Mouse (Mus musculus) small intestine, adult 2 months (tissue): ENCODE results near the gene Nfatc3. TPM values are rescaled to one million over a fixed set of nuclear protein-coding genes. Genes with fewer than 3 reads are reported as not detected.

Experiments
- H3K27ac ChIP-seq: fragments of 200-500 bp; 2 replicates; pipeline ENCODE4 v1.5.1; 2012; ENCODE audit warnings: low read depth, low read length, control low read depth, inconsistent platforms; ENCODE audit not compliant: insufficient read depth
- H3K27me3 ChIP-seq: fragments of 200-500 bp; 2 replicates; pipeline ENCODE4 v1.6.1; 2012; ENCODE audit warnings: mild to moderate bottlenecking, moderate library complexity, low read length, inconsistent platforms; ENCODE audit not compliant: control insufficient read depth, insufficient read depth
- H3K36me3 ChIP-seq: fragments of 200-500 bp; 2 replicates; pipeline ENCODE4 v1.6.1; 2012; ENCODE audit warnings: mild to moderate bottlenecking, low read length, control low read depth, inconsistent platforms; ENCODE audit not compliant: control insufficient read depth, insufficient read depth
- H3K4me1 ChIP-seq: fragments of 200-500 bp; 2 replicates; pipeline ENCODE4 v1.6.1; 2012; ENCODE audit warnings: low read length, inconsistent platforms, mixed read lengths; ENCODE audit not compliant: control insufficient read depth, insufficient read depth, insufficient read length
- H3K4me3 ChIP-seq: fragments of 200-500 bp; 2 replicates; pipeline ENCODE4 v1.5.1; 2012; ENCODE audit warnings: low read depth, mild to moderate bottlenecking, control low read depth, inconsistent platforms, low read length, moderate library complexity
- CTCF ChIP-seq: fragments of 200-500 bp; IDR thresholded peaks from 2 replicates; pipeline ENCODE4 v1.5.1; 2012; ENCODE audit warnings: low read depth, mild to moderate bottlenecking, control low read depth, inconsistent platforms, low read length, moderate library complexity, mixed read lengths; ENCODE audit not compliant: insufficient replicate concordance, insufficient read length; ENCODE audit errors: extremely low read depth
- POLR2A ChIP-seq: fragments of 200-500 bp; IDR thresholded peaks from 2 replicates; pipeline ENCODE4 v1.6.1; 2012; ENCODE audit warnings: low read depth, mild to moderate bottlenecking, control low read depth, inconsistent platforms, low read length, moderate library complexity
- WGBS: fragments of 180-500 bp; shearing (Covaris S2); methylation state at CpG from one replicate; pipeline ENCODE4 v1.1.7; 2018; 5-methylcytosine and 5-hydroxymethylcytosine counted together
- polyA plus RNA-seq: library from polyadenylated mRNA; depleted of rRNA; stranded (reverse); fragments of >200 nt; gene quantifications from 2 replicates; pipeline ENCODE4 v1.2.3, GENCODE M21; 2012; rRNA removed

Nfatc3 gene
- polyA plus RNA-seq, 1 experiment: 17.0 TPM

- Histone ChIP-seq H3K36me3 (no peaks in the 10 kb centered on the region), H3K4me3 (peak overlapping the region; percentile 93), H3K4me1 (no peaks in the 10 kb centered on the region), H3K27ac (peak overlapping the region; percentile 14; the same call in 1 of the 2 replicates), H3K27me3 (0 out of 2 replicates have a peak, but pooled peaks cover 3% of the 10 kb centered on the region)
- TF ChIP-seq POLR2A (no peak; the same call in 1 of the 2 replicates), CTCF (no peak)
- under 1% methylated on average over 54 of the region's 54 CpGs for WGBS
Measured at GRCm38 (mm10) chr8:106169017-106169933, 110.6 kb downstream of the Nfatc3 start.

DNA sequence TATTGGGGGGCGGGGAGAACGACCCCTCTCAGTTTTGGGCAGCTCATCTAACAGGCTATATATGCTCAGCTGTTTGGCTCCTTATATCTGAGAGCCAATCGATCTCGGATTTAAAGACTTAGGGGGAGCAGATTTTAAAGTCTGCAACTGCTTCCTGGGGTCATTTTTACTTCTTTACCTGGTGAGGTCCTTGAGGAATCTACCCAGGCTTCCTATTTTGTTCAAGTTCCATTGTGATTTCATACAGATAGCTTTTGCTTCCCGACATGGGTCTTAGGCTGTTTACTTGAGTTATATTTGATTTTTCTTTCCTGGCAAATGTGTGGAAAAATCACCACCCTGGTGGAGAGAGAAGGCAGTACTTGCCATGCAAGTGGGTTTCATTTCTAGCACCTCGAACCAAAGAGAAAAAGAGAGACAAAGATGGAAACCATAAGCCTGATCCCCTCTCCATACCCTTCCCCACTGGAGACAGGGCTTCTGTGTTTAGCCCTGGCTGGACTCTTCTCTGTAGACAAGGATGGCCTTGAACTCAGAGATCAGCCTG, 111.4 kb downstream of the Nfatc3 start:
- Histone ChIP-seq H3K27ac (no peak overlapping the region), H3K27me3 (0 out of 2 replicates have a peak, but pooled peaks cover 3% of the 10 kb centered on the region), H3K4me1 (no peaks in the 10 kb centered on the region), H3K4me3 (peak overlapping the region; percentile 93; the same call in 1 of the 2 replicates), H3K36me3 (no peaks in the 10 kb centered on the region)
- WGBS: 18% methylated on average over 6 of the region's 6 CpGs
- TF ChIP-seq POLR2A (no peak), CTCF (no peak)

- H3K4me3 ChIP-seq: no peak overlapping the region
- H3K36me3 ChIP-seq: no peaks in the 10 kb centered on the region
- H3K4me1 ChIP-seq: no peaks in the 10 kb centered on the region
- WGBS: 82% methylated on average over 3 of the region's 3 CpGs
- no peak for TF ChIP-seq CTCF
- TF ChIP-seq POLR2A: no peak
- H3K27me3 ChIP-seq: 0 out of 2 replicates have a peak, but pooled peaks cover 3% of the 10 kb centered on the region
- no peak overlapping the region for H3K27ac ChIP-seq
Measured at GRCm38 (mm10) chr8:106173566-106173965, 114.9 kb downstream of the Nfatc3 start.

- WGBS: 50% methylated on average over 1 of the region's 1 CpGs
- H3K4me3 ChIP-seq: no peak overlapping the region
- TF ChIP-seq POLR2A: no peak
- no peak for TF ChIP-seq CTCF
- H3K4me1 ChIP-seq: no peaks in the 10 kb centered on the region; the same call in 1 of the 2 replicates
- no peak overlapping the region for H3K27ac ChIP-seq
- no peaks in the 10 kb centered on the region for H3K27me3 ChIP-seq
- H3K36me3 ChIP-seq: 0 out of 2 replicates have a peak, but pooled peaks cover 1% of the 10 kb centered on the region
Measured at GRCm38 (mm10) chr8:106176891-106177290, 118.3 kb downstream of the Nfatc3 start.

DNA sequence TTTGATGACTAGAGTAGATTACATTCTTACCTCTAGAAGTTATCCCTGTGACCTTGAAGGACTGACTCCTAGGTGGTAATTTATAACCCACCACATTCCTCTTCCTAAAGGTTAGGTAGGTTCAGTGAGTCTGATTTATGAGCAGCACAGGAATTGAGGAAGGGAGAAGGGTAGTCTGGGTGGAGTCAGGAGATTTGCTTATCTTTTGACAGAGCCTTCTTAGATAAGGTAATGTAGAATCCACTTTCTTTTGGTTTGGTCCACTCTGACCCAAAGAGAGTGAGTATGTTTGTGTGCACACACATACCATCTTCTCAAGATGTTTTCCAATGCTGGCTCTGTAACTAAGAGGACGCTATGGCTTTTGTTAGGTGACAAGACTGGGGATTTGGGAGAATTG, 119.0 kb downstream of the Nfatc3 start:
- TF ChIP-seq POLR2A (no peak), CTCF (no peak)
- H3K4me3 ChIP-seq: no peak overlapping the region
- H3K36me3 ChIP-seq: 0 out of 2 replicates have a peak, but pooled peaks cover 1% of the 10 kb centered on the region
- no peaks in the 10 kb centered on the region; the same call in 1 of the 2 replicates for H3K4me1 ChIP-seq
- WGBS: 79% methylated on average over 1 of the region's 1 CpGs
- no peak overlapping the region for H3K27ac ChIP-seq
- H3K27me3 ChIP-seq: no peaks in the 10 kb centered on the region

DNA sequence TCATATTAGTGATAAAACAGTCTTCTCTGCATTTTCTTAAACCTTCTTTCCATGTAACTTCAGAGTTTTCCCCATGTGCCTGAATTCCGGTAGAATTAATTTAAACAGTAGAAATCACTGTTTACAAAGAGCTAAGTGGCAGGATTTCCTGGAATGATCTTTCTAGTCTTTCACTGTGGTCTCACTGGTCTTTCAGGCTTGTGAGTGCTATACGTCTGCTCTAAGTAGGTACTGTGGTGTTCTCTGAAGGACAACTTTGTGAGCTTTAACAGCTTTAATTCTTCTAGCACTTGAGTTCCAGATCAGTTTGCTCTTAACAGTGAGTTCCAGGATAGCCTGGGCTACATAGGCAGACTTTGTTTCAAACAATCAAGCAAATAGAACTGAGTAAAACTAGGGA, 119.8 kb downstream of the Nfatc3 start:
- TF ChIP-seq POLR2A (no peak), CTCF (no peak)
- 64% methylated on average over 2 of the region's 2 CpGs for WGBS
- Histone ChIP-seq H3K4me3 (no peak overlapping the region), H3K4me1 (no peaks in the 10 kb centered on the region; the same call in 1 of the 2 replicates), H3K27ac (no peak overlapping the region), H3K27me3 (no peaks in the 10 kb centered on the region), H3K36me3 (0 out of 2 replicates have a peak, but pooled peaks cover 1% of the 10 kb centered on the region)

Other genes with a start within 250 kb of the Nfatc3 start
- gene Ranbp10, start 231.5 kb upstream of the Nfatc3 start, polyA plus RNA-seq: 9.5 and 15.3 TPM in 2 replicates
- not detected in 2 replicates for gene Tsnaxip1, start 231.1 kb upstream of the Nfatc3 start, polyA plus RNA-seq
- 5.6 and 9.7 TPM in 2 replicates for gene Cenpt, start 205.6 kb upstream of the Nfatc3 start, polyA plus RNA-seq
- gene Thap11, start 203.7 kb upstream of the Nfatc3 start, polyA plus RNA-seq: 24.1 and 39.4 TPM in 2 replicates
- gene Nutf2, start 198.3 kb upstream of the Nfatc3 start, polyA plus RNA-seq: 11.5 and 15.3 TPM in 2 replicates
- gene Edc4, start 178.0 kb upstream of the Nfatc3 start, polyA plus RNA-seq: 35.3 and 55.8 TPM in 2 replicates
- 0.74 and 3.9 TPM in 2 replicates for gene Nrn1l, start 165.3 kb upstream of the Nfatc3 start, polyA plus RNA-seq
- 10.2 and 20.2 TPM in 2 replicates for gene Pskh1, start 158.4 kb upstream of the Nfatc3 start, polyA plus RNA-seq
- 32.5 and 17,898 TPM in 2 replicates for gene Ctrl, start 125.0 kb upstream of the Nfatc3 start, polyA plus RNA-seq
- gene Psmb10, start 120.4 kb upstream of the Nfatc3 start, polyA plus RNA-seq: 503 and 1,032 TPM in 2 replicates
- 0.72 and 2.6 TPM in 2 replicates for gene Lcat, start 115.5 kb upstream of the Nfatc3 start, polyA plus RNA-seq
- 6.8 and 8.9 TPM in 2 replicates for gene Slc12a4, start 92.7 kb upstream of the Nfatc3 start, polyA plus RNA-seq
- 0.05 and 0.06 TPM in 2 replicates for gene Dpep3, start 79.4 kb upstream of the Nfatc3 start, polyA plus RNA-seq
- gene Dus2, start 67.5 kb upstream of the Nfatc3 start, polyA plus RNA-seq: 2.5 and 5.2 TPM in 2 replicates
- gene Dpep2nb, start 52.9 kb upstream of the Nfatc3 start, polyA plus RNA-seq: not detected in 2 replicates
- gene Ddx28, start 47.0 kb upstream of the Nfatc3 start, polyA plus RNA-seq: 5.2 and 6.6 TPM in 2 replicates
- 27.5 and 30.9 TPM in 2 replicates for gene Esrp2, start 78.1 kb downstream of the Nfatc3 start, polyA plus RNA-seq
- gene Pla2g15, start 91.6 kb downstream of the Nfatc3 start, polyA plus RNA-seq: 2.6 and 2.8 TPM in 2 replicates
- 5.3 and 6.2 TPM in 2 replicates for gene Slc7a6, start 110.0 kb downstream of the Nfatc3 start, polyA plus RNA-seq
- gene Slc7a6os, start 152.1 kb downstream of the Nfatc3 start, polyA plus RNA-seq: 16.1 and 17.6 TPM in 2 replicates
- gene Prmt7, start 152.1 kb downstream of the Nfatc3 start, polyA plus RNA-seq: 7.8 and 11.9 TPM in 2 replicates